Mouse (Mus musculus): ENCODE data around the gene Vti1a.

- no peak for TF ChIP-seq CTCF (IDR thresholded peaks at IDR 0.05; ENCODE audit: low read depth, low read length)
- TF ChIP-seq EP300 (IDR thresholded peaks at IDR 0.05; ENCODE audit: insufficient read depth, low read depth, low read length): no peak
- no peak for TF ChIP-seq POLR2A (IDR thresholded peaks at IDR 0.05; ENCODE audit: insufficient read depth, low read length)
These were observed 183.2 kb downstream of the Vti1a start for GRCm38 (mm10) chr19:55499179-55499863.
